Mouse (Mus musculus) heart, embryonic 12.5 days (tissue): ENCODE results near the gene Gm11214. TPM values are rescaled to one million over a fixed set of nuclear protein-coding genes. Genes with fewer than 3 reads are reported as not detected.

Experiments
- ATAC-seq: fragments of 200-750 bp; cut with Nextera tagmentation; 2 replicates; pipeline ENCODE4 v1.8.0; 2017; ENCODE audit warnings: moderate TSS enrichment, moderate library complexity; ENCODE audit not compliant: insufficient number of reproducible peaks, low FRiP score
- H3K27ac ChIP-seq: fragments of 300-500 bp; sonication (generic); 2 replicates; pipeline ENCODE4 v1.5.1; 2016; ENCODE audit warnings: mild to moderate bottlenecking, moderate library complexity; ENCODE audit not compliant: poor library complexity, severe bottlenecking
- H3K27me3 ChIP-seq: fragments of 300-500 bp; sonication (generic); replicated peaks from 2 replicates; pipeline ENCODE4 v1.6.1; 2016; ENCODE audit warnings: mild to moderate bottlenecking, moderate library complexity
- H3K36me3 ChIP-seq: fragments of 300-500 bp; sonication (generic); 2 replicates; pipeline ENCODE4 v1.6.1; 2016; ENCODE audit warnings: mild to moderate bottlenecking, moderate library complexity
- H3K4me1 ChIP-seq: fragments of 300-500 bp; sonication (generic); replicated peaks from 2 replicates; pipeline ENCODE4 v1.6.1; 2016; ENCODE audit warnings: mild to moderate bottlenecking
- H3K4me2 ChIP-seq: fragments of 300-500 bp; sonication (generic); 2 replicates; pipeline ENCODE4 v1.6.1; 2016; ENCODE audit warnings: mild to moderate bottlenecking, moderate library complexity
- H3K4me3 ChIP-seq: fragments of 300-500 bp; sonication (generic); 2 replicates; pipeline ENCODE4 v1.5.1; 2016; ENCODE audit warnings: mild to moderate bottlenecking
- H3K9ac ChIP-seq: fragments of 300-500 bp; sonication (generic); 2 replicates; pipeline ENCODE4 v1.6.1; 2016; ENCODE audit warnings: mild to moderate bottlenecking, moderate library complexity
- H3K9me3 ChIP-seq: fragments of 300-500 bp; sonication (generic); replicated peaks from 2 replicates; pipeline ENCODE4 v1.6.1; 2016; ENCODE audit warnings: mild to moderate bottlenecking, moderate library complexity
- WGBS: fragments of 180-500 bp; shearing (Covaris S2); methylation state at CpG from one replicate; pipeline ENCODE4 v1.1.7; 2016; 5-methylcytosine and 5-hydroxymethylcytosine counted together
- polyA plus RNA-seq: library from polyadenylated mRNA; unstranded; fragments of >200 nt; fragmentation: Nextera tagmentation; extraction: Ambion mirVana; gene quantifications from 2 replicates; pipeline ENCODE4 v1.2.1, GENCODE M21; 2016

The Gm11214 gene
- polyA plus RNA-seq, 1 experiment from 2014 or later: not detected

DNA sequence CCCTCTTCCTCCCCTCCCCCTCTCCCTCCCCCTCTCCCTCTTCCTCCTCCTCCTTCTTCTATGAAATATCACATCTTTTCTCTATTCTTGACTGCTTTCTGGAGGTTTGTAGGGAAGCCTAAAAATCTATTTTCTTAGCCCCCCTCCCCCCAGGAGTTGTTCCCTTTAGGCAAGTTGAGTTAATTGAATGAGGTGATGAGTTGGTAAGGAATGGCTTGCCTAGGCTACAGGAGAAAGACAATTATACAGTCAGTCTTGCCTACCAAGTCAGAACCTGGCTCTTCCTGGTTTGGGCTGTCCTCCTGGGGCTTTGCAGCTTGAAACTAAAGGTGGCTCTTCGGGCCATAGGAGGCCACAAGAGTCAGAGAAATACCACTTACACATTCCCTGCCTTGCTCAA is 3.4 kb downstream of the Gm11214 start:
- 88% methylated on average over 1 of the region's 1 CpGs for WGBS
- Histone ChIP-seq H3K9me3 (no peaks in the 10 kb centered on the region), H3K4me3 (no peak overlapping the region), H3K4me2 (no peak overlapping the region), H3K36me3 (no peaks in the 10 kb centered on the region), H3K27me3 (no peaks in the 10 kb centered on the region), H3K9ac (no peak overlapping the region), H3K27ac (no peak overlapping the region), H3K4me1 (no peaks in the 10 kb centered on the region)
- ATAC-seq: no peak

DNA sequence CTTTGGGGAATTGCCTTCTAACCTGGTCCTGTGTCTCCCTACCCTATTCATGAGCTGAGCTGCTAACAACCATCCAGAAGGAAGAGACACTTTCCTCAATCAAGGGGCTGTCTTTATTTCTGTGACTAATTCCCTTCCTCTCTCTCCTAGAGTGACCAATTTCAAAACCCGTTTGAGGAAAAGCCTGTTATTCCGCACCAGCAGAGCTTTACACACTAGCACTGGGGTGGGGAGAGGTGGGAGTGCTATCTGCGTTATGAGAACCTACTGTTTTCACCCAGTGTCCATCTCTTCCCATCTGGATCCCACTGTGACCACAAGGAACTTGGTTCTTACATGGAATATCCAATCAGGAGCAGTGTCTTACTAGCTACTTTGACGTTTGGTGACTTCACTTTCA is 4.1 kb downstream of the Gm11214 start:
- Histone ChIP-seq H3K4me3 (no peak overlapping the region), H3K4me2 (no peak overlapping the region), H3K27ac (no peak overlapping the region), H3K27me3 (no peaks in the 10 kb centered on the region), H3K4me1 (no peaks in the 10 kb centered on the region), H3K9me3 (no peaks in the 10 kb centered on the region), H3K9ac (no peak overlapping the region), H3K36me3 (no peaks in the 10 kb centered on the region)
- ATAC-seq: no peak
- 46% methylated on average over 4 of the region's 4 CpGs for WGBS

DNA sequence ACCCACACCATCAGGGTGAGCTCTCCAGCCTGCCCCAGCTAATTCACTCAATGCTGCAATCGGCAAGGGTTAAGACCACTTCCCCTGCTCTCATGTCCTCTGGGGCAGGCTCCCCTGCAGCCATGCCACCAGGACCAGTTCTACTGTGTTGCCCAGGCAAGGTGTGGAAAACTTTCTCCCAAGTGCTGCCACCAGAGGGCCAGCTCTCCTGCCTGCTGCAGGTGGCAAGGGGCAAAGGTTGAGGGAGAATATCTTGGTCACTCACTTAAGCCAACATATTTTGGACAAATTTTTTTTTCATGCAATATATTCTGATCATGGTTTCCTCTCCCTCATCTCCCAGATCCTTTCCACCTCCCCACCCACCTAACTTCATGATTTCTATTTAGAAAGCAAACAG is 8.8 kb downstream of the Gm11214 start:
- no peaks in the 10 kb centered on the region for H3K4me1 ChIP-seq
- H3K27ac ChIP-seq: no peak overlapping the region
- no peak overlapping the region for H3K4me3 ChIP-seq
- ATAC-seq: no peak
- 62% methylated on average over 1 of the region's 1 CpGs for WGBS
- H3K27me3 ChIP-seq: no peaks in the 10 kb centered on the region
- H3K9ac ChIP-seq: no peak overlapping the region
- no peaks in the 10 kb centered on the region for H3K36me3 ChIP-seq
- H3K4me2 ChIP-seq: no peak overlapping the region
- H3K9me3 ChIP-seq: no peaks in the 10 kb centered on the region

DNA sequence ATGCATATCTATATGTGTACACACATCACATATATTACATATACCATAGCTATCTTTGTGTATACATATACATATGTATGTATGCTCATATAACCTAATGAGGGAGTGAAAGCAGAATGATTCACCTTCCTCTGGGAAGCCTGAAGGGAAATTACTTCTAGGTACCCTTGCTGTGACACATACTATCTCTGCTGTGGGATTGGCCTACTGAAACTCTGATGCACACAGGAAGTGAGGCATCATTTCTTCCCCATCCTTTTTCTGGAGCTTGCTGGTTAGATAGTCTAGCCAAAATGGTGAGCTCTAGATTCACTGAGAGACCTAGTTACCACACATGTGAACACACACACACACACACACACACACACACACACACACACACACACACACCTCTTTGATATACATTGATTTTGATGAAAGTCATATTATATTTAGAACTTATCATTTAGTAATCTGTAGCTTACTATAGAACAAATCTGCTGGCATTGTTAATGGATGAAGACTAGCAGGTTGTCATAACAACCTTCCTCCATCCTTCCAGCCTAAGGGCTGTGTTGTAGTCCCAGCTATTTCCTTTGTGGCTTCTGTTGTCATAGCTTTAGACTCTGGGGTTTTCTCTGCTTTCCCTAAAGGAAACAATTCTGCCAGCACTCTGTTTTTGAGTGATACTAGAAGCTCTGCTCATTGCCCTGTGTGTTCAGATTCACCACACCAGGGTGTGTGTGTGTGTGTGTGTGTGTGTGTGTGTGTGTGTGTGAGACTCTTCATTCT is 19.0 kb downstream of the Gm11214 start:
- Histone ChIP-seq H3K4me3 (no peak overlapping the region), H3K36me3 (no peaks in the 10 kb centered on the region), H3K27me3 (no peaks in the 10 kb centered on the region), H3K4me1 (no peaks in the 10 kb centered on the region), H3K4me2 (no peak overlapping the region), H3K27ac (no peak overlapping the region), H3K9ac (no peak overlapping the region), H3K9me3 (no peaks in the 10 kb centered on the region)
- ATAC-seq: no peak

DNA sequence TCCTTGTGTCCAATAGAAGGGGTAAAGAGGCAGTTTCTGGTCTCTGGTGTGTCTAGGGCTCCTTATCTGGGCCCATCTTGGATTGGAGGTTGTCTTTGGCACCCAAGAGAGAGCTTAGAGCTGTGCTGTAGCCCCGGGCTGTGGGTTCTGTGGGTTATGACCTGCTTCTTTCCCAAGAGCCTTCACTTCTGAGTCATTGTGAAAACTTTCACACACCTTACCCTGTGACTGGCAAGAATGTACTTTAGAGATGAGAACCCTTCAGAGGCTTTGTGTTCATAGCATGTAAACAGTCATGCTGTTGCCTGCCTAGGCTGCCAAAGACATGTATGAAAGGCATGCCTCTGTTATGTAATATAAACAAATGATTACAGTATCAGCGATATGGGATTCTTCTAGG is 23.3 kb downstream of the Gm11214 start:
- no peak for ATAC-seq
- H3K27me3 ChIP-seq: no peaks in the 10 kb centered on the region

DNA sequence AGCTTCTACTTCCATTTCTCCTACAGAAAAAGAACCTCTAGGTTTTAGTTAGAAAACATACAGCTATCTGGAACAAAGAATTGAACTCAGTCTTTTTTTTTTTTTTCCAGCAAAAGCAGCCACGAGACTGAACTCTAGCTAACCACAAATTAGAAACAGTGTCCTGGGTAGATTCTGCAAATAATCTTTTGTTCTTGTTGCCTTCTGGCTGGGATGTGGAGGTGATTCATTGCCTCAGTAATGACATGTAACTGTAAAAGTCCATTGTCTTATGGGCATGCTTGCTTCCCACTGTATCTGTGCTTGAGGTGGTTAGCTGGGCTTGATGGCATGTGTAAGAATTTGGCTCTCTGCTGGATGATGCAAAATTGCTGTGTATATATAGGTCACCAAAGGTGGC is 24.6 kb downstream of the Gm11214 start:
- Histone ChIP-seq H3K4me3 (no peak overlapping the region), H3K4me1 (no peaks in the 10 kb centered on the region), H3K27me3 (no peaks in the 10 kb centered on the region), H3K9me3 (no peaks in the 10 kb centered on the region), H3K9ac (no peak overlapping the region), H3K27ac (no peak overlapping the region), H3K36me3 (no peaks in the 10 kb centered on the region), H3K4me2 (no peak overlapping the region)
- no peak for ATAC-seq
- WGBS: 55% methylated on average over 1 of the region's 1 CpGs

More for the DNA sequence above, 23.3 kb downstream of the Gm11214 start:
- H3K36me3 ChIP-seq: no peaks in the 10 kb centered on the region
- no peak overlapping the region for H3K27ac ChIP-seq
- WGBS: 69% methylated on average over 2 of the region's 2 CpGs
- no peak overlapping the region for H3K4me3 ChIP-seq
- no peak overlapping the region for H3K9ac ChIP-seq
- H3K4me1 ChIP-seq: no peaks in the 10 kb centered on the region
- H3K9me3 ChIP-seq: no peaks in the 10 kb centered on the region
- no peak overlapping the region for H3K4me2 ChIP-seq

DNA sequence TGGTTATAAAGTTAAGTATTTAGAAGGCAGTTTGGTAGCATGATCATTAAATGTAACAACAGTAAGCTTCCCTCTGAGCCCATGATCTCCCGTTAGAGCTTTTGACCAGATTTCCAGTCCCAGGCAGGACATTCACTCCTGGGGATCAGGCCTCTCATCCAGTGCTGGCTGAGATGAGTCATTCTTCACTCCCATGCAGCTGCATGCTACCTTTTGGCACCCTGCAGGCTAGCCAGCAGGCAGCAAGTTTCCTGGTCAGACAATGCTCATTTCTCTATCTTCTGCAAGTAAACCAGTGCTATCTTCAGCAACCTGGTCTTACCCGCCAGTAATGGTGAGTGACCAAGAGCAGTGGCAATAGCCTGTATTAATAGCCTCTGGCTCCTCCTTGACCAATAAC is 30.0 kb downstream of the Gm11214 start:
- ATAC-seq: no peak
- Histone ChIP-seq H3K4me2 (no peak overlapping the region), H3K27me3 (no peaks in the 10 kb centered on the region), H3K9ac (no peak overlapping the region), H3K4me3 (no peak overlapping the region), H3K27ac (no peak overlapping the region), H3K36me3 (no peaks in the 10 kb centered on the region), H3K9me3 (no peaks in the 10 kb centered on the region), H3K4me1 (no peaks in the 10 kb centered on the region)
- WGBS: 65% methylated on average over 2 of the region's 2 CpGs

DNA sequence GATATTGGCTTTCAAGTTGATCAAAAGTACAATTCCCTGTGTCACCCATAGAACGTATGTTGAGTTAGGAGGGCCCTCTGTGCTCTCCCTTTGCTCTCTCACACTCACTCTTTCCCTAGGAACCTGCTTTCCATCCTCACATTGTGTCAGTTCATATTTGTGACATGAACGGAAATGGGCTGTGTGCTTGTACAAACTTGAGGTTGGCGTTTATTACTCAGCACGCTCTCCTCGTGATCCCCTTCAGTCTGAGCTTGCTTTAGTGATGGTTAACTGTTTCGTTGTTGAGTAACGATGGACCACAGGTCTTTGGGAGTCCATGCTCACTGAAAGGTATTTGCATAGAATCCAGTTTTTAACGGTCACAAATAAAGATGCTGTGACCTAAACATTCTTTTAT is 36.1 kb downstream of the Gm11214 start:
- Histone ChIP-seq H3K36me3 (no peaks in the 10 kb centered on the region), H3K4me3 (no peak overlapping the region), H3K4me1 (no peaks in the 10 kb centered on the region), H3K27ac (no peak overlapping the region), H3K27me3 (no peaks in the 10 kb centered on the region), H3K9ac (no peak overlapping the region), H3K9me3 (no peaks in the 10 kb centered on the region), H3K4me2 (no peak overlapping the region)
- WGBS: 81% methylated on average over 8 of the region's 8 CpGs
- no peak for ATAC-seq

DNA sequence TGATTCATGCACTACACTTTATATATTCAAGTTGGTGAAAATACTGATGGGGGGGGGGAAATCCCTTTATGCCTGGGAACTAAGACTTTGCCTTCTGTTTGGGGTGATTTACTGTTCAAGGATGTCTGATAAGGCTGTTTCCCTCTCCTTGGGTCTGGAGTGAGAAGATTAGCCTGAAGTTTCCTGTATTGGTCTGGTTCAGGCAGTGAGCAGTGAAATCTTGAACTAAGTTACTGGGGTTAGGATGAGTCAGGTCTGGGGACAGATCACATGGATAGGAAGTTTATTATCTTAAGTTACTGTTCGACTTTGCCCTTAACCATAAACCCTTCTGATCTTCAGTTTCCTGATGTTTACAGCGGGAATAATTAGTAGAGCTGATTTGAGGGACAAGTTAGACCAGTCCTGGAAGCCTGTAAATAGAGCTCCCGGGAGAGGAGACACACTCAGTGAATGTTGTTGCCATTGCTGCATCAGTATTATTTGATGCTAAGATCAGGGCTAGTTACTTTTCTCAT is 37.6 kb downstream of the Gm11214 start:
- WGBS: 46% methylated on average over 3 of the region's 3 CpGs
- Histone ChIP-seq H3K4me1 (no peaks in the 10 kb centered on the region), H3K4me2 (no peak overlapping the region), H3K4me3 (no peak overlapping the region), H3K27me3 (no peaks in the 10 kb centered on the region), H3K9me3 (no peaks in the 10 kb centered on the region), H3K9ac (no peak overlapping the region), H3K27ac (no peak overlapping the region), H3K36me3 (no peaks in the 10 kb centered on the region)
- ATAC-seq: no peak

DNA sequence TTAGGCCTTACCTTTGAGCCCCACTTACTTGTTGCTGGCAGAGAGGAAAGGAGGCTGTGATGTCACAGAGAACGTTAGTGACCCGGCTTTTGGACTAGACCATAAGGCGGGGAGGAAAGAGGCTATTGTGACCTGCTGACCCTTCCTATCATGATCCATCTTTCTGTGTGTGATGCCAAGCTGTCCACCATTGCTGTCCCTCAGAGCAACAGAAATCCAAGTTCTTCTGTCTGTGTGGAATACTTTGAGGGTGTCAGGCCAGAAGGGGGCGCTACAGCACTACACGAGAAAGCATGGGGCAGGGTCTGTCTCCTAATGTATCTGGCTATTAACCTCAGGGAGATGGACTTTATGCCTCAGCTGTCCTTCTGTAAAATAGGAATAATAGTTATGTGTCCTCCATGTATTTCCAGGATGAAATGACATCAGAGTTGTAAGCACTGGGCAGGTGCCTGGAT is 40.8 kb downstream of the Gm11214 start, which contains the start of gene Tex48:
Gene Tex48, minus strand, starts transcription at position 51 of the 458 bp plus-strand sequence.
- no peaks in the 10 kb centered on the region for H3K27me3 ChIP-seq
- 52% methylated on average over 5 of the region's 5 CpGs for WGBS
- H3K4me2 ChIP-seq: no peak within 1 kb of the TSS
- ATAC-seq: no peak
- H3K27ac ChIP-seq: no peak within 1 kb of the TSS
- no peak within 1 kb of the TSS for H3K9ac ChIP-seq
- no peak within 1 kb of the TSS for H3K4me3 ChIP-seq
- H3K36me3 ChIP-seq: no peaks in the 10 kb centered on the region
- H3K4me1 ChIP-seq: no peaks in the 10 kb centered on the region
- H3K9me3 ChIP-seq: no peaks in the 10 kb centered on the region

DNA sequence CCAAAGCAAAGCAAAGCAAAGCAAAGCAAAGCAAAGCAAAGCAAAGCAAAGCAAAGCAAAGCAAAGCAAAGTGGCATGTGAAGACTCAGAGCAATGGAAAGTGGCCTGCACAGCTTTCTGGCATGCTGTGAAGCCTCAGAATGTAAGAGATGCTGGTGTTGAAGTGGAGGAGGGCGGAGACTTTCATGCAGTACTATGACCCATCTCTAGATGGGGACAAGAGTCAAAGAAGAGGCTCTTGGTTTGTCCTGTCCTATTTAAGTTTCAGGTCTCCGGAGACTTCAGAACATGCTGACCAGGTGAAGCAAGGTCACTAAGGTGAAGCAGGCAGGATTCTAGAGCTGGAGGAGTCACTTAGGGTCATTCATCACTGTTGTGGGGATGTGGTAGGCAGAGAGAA is 41.3 kb downstream of the Gm11214 start:
- Histone ChIP-seq H3K9ac (no peak overlapping the region), H3K27me3 (no peaks in the 10 kb centered on the region), H3K4me2 (no peak overlapping the region), H3K27ac (no peak overlapping the region), H3K4me1 (no peaks in the 10 kb centered on the region), H3K36me3 (no peaks in the 10 kb centered on the region), H3K9me3 (no peaks in the 10 kb centered on the region), H3K4me3 (no peak overlapping the region)
- no peak for ATAC-seq
- 69% methylated on average over 2 of the region's 2 CpGs for WGBS
